Mouse (Mus musculus): ENCODE measurements around the gene Sept7.

DNA sequence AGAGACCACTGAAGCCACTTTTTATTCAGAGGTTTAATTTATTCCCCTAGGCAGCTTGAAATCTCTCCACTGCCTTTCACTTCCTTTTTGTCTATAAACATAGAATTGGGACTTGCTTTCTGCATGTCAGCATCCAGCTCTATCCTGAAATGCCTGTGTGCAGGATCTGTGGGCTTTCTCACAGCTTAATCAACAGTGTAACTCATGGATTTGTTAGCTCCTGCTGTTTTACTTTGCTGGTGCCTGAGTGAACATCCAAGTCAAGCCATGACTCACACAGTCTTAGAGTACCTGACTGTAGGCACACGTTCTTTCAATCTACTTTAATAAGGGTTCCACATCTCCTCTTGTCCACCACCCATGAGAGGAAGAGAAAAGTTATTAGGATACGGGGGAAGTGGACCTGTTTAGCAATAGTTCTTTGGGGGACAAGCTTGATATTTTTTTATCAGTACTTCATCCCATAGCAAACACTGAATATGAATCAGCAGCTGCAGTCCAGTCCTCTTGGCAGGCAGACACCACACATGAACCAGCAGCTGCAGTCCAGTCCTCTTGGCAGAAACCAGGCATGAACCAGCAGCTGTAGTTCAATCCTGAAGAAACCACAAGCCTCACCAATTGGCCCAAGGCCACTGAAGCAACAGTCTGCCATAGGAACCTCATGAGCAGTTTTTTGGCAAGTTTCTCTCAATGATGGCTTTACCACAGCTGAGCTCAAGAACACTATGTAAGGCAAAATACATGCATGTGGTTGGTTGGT, 85.4 kb downstream of the Sept7 start:
- TF ChIP-seq CTCF (IDR thresholded peaks at IDR 0.05; ENCODE audit: control insufficient read depth, insufficient read depth, insufficient replicate concordance, low read depth, low read length) (no peak), POLR2A (IDR thresholded peaks at IDR 0.05; ENCODE audit: control insufficient read depth, low read depth, low read length) (no peak)

All from testis, adult 2 months (tissue).